Mouse (Mus musculus) gastrocnemius, postnatal 36 days (tissue): ENCODE data around the gene Rbm20. TPM values are rescaled to one million over a fixed set of nuclear protein-coding genes. Genes with fewer than 3 reads are reported as not detected.

Experiments used
- DNase-seq, 2 experiments: peaks; one replicate each; pipeline ENCODE4 v3.0.0; 2022
- intact Hi-C: fragments of 180-260 bp; cut with DNase I; formaldehyde crosslinking; loops from one replicate; pipeline ENCODE4 v1.15.1; 2025
- total RNA-seq, 2 experiments: library from RNA; stranded (reverse); gene quantifications; 2 replicates each; pipeline ENCODE4 v1.2.3; 2021

Gene Rbm20
- total RNA-seq, 2 experiments from 2014 or later = 73.8 to 83.8 TPM

GRCm38 (mm10) chr19:53914950-53915349, 237.8 kb downstream of the Rbm20 start:
- intact Hi-C loops = no loop called here

More at GRCm38 (mm10) chr19:53914950-53915349, 237.8 kb downstream of the Rbm20 start:
- no peak for DNase-seq

Other genes starting within 250 kb of the Rbm20 start
- gene Dusp5, start 148.2 kb upstream of the Rbm20 start, total RNA-seq = 1 to 10 TPM; 1.1 to 1.2 TPM
- gene Nutf2-ps1, start 88.2 kb upstream of the Rbm20 start, total RNA-seq = 10 to 100 TPM; 56.6 to 81.6 TPM
- gene Smc3, start 76.9 kb upstream of the Rbm20 start, total RNA-seq = 10 to 100 TPM; 13.1 to 14.2 TPM
- gene Pdcd4, start 214.9 kb downstream of the Rbm20 start, total RNA-seq = 10 to 100 TPM; 13.6 to 15.8 TPM